ENCODE assay signal across 8 mouse cellular contexts in the genomic region with DNA sequence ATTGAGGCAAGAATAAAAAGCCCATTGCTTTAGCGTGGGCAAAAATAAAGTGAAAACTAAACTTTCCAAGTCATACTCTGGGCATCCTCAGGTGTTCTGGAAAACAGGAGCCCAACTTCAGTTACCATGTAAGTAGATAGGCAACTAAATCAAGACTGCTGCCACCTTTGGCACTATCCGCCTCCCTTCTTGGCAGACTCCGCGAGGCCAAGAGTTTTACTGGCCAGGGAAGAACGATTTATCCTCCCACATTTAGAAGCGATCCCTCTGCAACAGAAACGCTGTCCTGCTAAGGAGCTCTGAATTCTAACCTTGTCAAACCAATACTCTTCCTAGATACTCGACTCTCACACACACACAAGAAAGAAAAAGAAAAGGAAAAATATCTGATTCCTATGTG. TPM values are rescaled to one million over a fixed set of nuclear protein-coding genes. Genes with fewer than 3 reads are reported as not detected.
DNase-seq lines count a peak whose midpoint lies in the region; ATAC-seq and TF ChIP-seq lines count a peak whose summit lies in the region.

No protein-coding gene starts in this region.

- H3K4me1 ChIP-seq in MEL (ENCODE audit: control insufficient read depth in 1 of 2, insufficient read depth in 2 of 2, low read length in 2 of 2), result peaks cover 7 to 20% of the 10 kb centered on the region in 2 experiments
- peaks cover 23% of the 10 kb centered on the region for H3K4me1 ChIP-seq in lung, embryonic 14.5 days (ENCODE audit: insufficient read depth)
- peaks cover 19% of the 10 kb centered on the region for H3K4me1 ChIP-seq in stomach, embryonic 14.5 days (ENCODE audit: control insufficient read depth, insufficient read depth, low read length)

- no peaks in the 10 kb centered on the region for H3K27me3 ChIP-seq in MEL (ENCODE audit: control insufficient read depth in 1 of 2, insufficient read depth in 2 of 2, low read length in 2 of 2)
- H3K27me3 ChIP-seq in lung, embryonic 14.5 days (ENCODE audit: insufficient read depth, low read length), result no peaks in the 10 kb centered on the region
- H3K27me3 ChIP-seq in stomach, embryonic 14.5 days (ENCODE audit: control insufficient read depth, insufficient read depth, low read length), result no peaks in the 10 kb centered on the region

- peak overlapping the region; percentile 84 for H3K9ac ChIP-seq in MEL (ENCODE audit: control insufficient read depth, low read depth, low read length, poor library complexity, severe bottlenecking)
- H3K9ac ChIP-seq in lung, embryonic 14.5 days, result peak overlapping the region; percentile 97
- peak overlapping the region; percentile 94 for H3K9ac ChIP-seq in stomach, embryonic 14.5 days (replicated peaks; ENCODE audit: low read depth, low read length)

- no peak overlapping the region for H3K27ac ChIP-seq in MEL (ENCODE audit: control insufficient read depth, low read depth, low read length)
- H3K27ac ChIP-seq in gastrocnemius, adult 2 months, result peak overlapping the region; percentile 95
- H3K27ac ChIP-seq in lung, embryonic 14.5 days (ENCODE audit: low read depth), result peak overlapping the region; percentile 99
- peak overlapping the region; percentile 99; the same call in 1 of the 2 replicates for H3K27ac ChIP-seq in stomach, embryonic 14.5 days (ENCODE audit: low read length)

- H3K79me2 ChIP-seq in MEL (ENCODE audit: control insufficient read depth, insufficient read depth, low read length, poor library complexity), result peaks cover 7% of the 10 kb centered on the region

- no peak for TF ChIP-seq EP300 in MEL (IDR thresholded peaks at IDR 0.05; ENCODE audit: low read depth in 1 of 2, low read length in 2 of 2)

- intact Hi-C loops in gastrocnemius, adult 2 months (cut with DNase I), result loop anchor here (5.0 kb wide), 1 partner anchor 45 kb away; no protein-coding TSS in a partner anchor
- intact Hi-C loops in left cerebral cortex, postnatal 36 days (cut with DNase I), result loop anchor here (2.0 to 5.0 kb wide), 2 partner anchors 74 to 215 kb away; a partner anchor contains a TSS

- peak overlapping the region; percentile 73 for H3K4me2 ChIP-seq in lung, embryonic 14.5 days
- H3K4me2 ChIP-seq in stomach, embryonic 14.5 days (replicated peaks; ENCODE audit: low read depth, low read length), result peak overlapping the region; percentile 64

- WGBS in lung, embryonic 14.5 days, result 5% methylated on average over 8 of the region's 8 CpGs
- 8% methylated on average over 8 of the region's 8 CpGs for WGBS in stomach, embryonic 14.5 days

- H3K4me3 ChIP-seq in MEL (ENCODE audit: control insufficient read depth in 1 of 2, insufficient read depth in 1 of 2, low read depth in 2 of 2, low read length in 2 of 2), result peak overlapping the region; percentile 70 to 98
- peak overlapping the region; percentile 93 for H3K4me3 ChIP-seq in gastrocnemius, adult 2 months
- peak overlapping the region; percentile 96 for H3K4me3 ChIP-seq in lung, embryonic 14.5 days (ENCODE audit: low read depth, low read length)
- peak overlapping the region; percentile 95 for H3K4me3 ChIP-seq in stomach, embryonic 14.5 days (ENCODE audit: low read depth, low read length)

- H3K9me3 ChIP-seq in MEL (replicated peaks; ENCODE audit: insufficient read depth, low read length), result no peaks in the 10 kb centered on the region
- no peaks in the 10 kb centered on the region; the same call in 1 of the 2 replicates for H3K9me3 ChIP-seq in lung, embryonic 14.5 days (ENCODE audit: low read depth, low read length)
- H3K9me3 ChIP-seq in stomach, embryonic 14.5 days (ENCODE audit: control insufficient read depth, low read depth, low read length), result no peaks in the 10 kb centered on the region

- TF ChIP-seq CTCF in MEL (IDR thresholded peaks at IDR 0.05 in 2 of 3, conservative IDR thresholded peaks at IDR 0.05 in 1 of 3; ENCODE audit: control insufficient read depth in 1 of 3, insufficient read depth in 1 of 3, low read depth in 2 of 3, low read length in 3 of 3, poor library complexity in 1 of 3, severe bottlenecking in 1 of 3), result no peak
- TF ChIP-seq CTCF in brain, embryonic 14.5 days (IDR thresholded peaks at IDR 0.05; ENCODE audit: borderline replicate concordance, extremely low read depth, insufficient read depth, insufficient read length), result no peak
- no peak for TF ChIP-seq CTCF in gastrocnemius, adult 2 months (IDR thresholded peaks at IDR 0.05)
- no peak for TF ChIP-seq CTCF in lung, embryonic 14.5 days (IDR thresholded peaks at IDR 0.05; ENCODE audit: low read depth)

- TF ChIP-seq RAD21 in MEL (IDR thresholded peaks at IDR 0.05; ENCODE audit: low read depth, low read length), result no peak

- no peak for TF ChIP-seq POLR2A in MEL (IDR thresholded peaks at IDR 0.05; ENCODE audit: control insufficient read depth in 1 of 2, insufficient read depth in 1 of 2, low read depth in 1 of 2, low read length in 2 of 2, poor library complexity in 1 of 2)
- TF ChIP-seq POLR2A in brain, embryonic 14.5 days (IDR thresholded peaks at IDR 0.05; ENCODE audit: borderline replicate concordance, extremely low read depth, insufficient read depth, insufficient read length, poor library complexity, severe bottlenecking), result no peak

- peak; percentile 37 for DNase-seq in MEL (ENCODE audit: low read depth, low spot score)
- DNase-seq in brain, embryonic 14.5 days (ENCODE audit: low read depth), result peak; percentile 56
- DNase-seq in gastrocnemius, adult 2 months, result peak; percentile 86
- DNase-seq in kidney, adult 11 months, result peak; percentile 52
- peak; percentile 63 for DNase-seq in lung, embryonic 14.5 days
- DNase-seq in left cerebral cortex, postnatal 36 days (ENCODE audit: low spot score in 2 of 2), result no peak
- no peak for DNase-seq in c-Kit-positive CD71-positive TER-119-positive erythroid progenitor cells, embryonic 14.5 days (ENCODE audit: low spot score)

- no peak for ATAC-seq in lung, embryonic 14.5 days (ENCODE audit: insufficient read depth)
- no peak for ATAC-seq in stomach, embryonic 14.5 days (ENCODE audit: insufficient number of reproducible peaks, insufficient read depth, low FRiP score, low read depth)

- peaks cover 0 to 17% of the 10 kb centered on the region in 2 experiments; a peak in 2 of 4 replicates for H3K36me3 ChIP-seq in MEL (ENCODE audit: control insufficient read depth in 1 of 2, insufficient read depth in 2 of 2, low read length in 2 of 2)
- peaks cover 23% of the 10 kb centered on the region for H3K36me3 ChIP-seq in lung, embryonic 14.5 days (ENCODE audit: insufficient read depth)
- H3K36me3 ChIP-seq in stomach, embryonic 14.5 days (ENCODE audit: control insufficient read depth, insufficient read depth, low read length), result no peaks in the 10 kb centered on the region

TF ChIP-seq in MEL, 35 proteins besides CTCF, POLR2A, EP300 and RAD21:
- TF ChIP-seq TCF12 (IDR thresholded peaks at IDR 0.05; ENCODE audit: low read depth, low read length) (no peak), POLR2AphosphoS5 (IDR thresholded peaks at IDR 0.05; ENCODE audit: borderline replicate concordance, low read depth, low read length) (no peak), MYB (IDR thresholded peaks at IDR 0.05; ENCODE audit: low read depth, low read length) (no peak), HCFC1 (IDR thresholded peaks at IDR 0.05; ENCODE audit: low read depth, low read length) (no peak), CHD1 (IDR thresholded peaks at IDR 0.05; ENCODE audit: low read depth, low read length) (no peak), ETS1 (IDR thresholded peaks at IDR 0.05; ENCODE audit: low read depth, low read length) (no peak), MYC (IDR thresholded peaks at IDR 0.05; ENCODE audit: low read depth, low read length) (no peak), E2F4 (IDR thresholded peaks at IDR 0.05; ENCODE audit: borderline replicate concordance, low read depth, low read length) (no peak), MAZ (IDR thresholded peaks at IDR 0.05; ENCODE audit: low read depth, low read length) (no peak), RCOR1 (IDR thresholded peaks at IDR 0.05; ENCODE audit: low read depth, low read length) (no peak), NRF1 (IDR thresholded peaks at IDR 0.05; ENCODE audit: insufficient read depth, low read depth, low read length, poor library complexity, severe bottlenecking) (no peak), MAX (IDR thresholded peaks at IDR 0.05; ENCODE audit: low read length) (no peak), CHD2 (IDR thresholded peaks at IDR 0.05; ENCODE audit: low read length) (no peak), GABPA (IDR thresholded peaks at IDR 0.05; ENCODE audit: low read depth, low read length) (no peak)

RNA-seq across cellular contexts. Expression of a gene that starts 1.5 kb away (rescaled TPM):
- total RNA-seq in MEL (2012; rRNA removed), result 3.1 and 3.2 TPM in 2 replicates
- 1 to 10 TPM in 1 of 2 experiments, not detected in 1; 4.1 TPM for polyA plus RNA-seq in MEL (2012; ENCODE audit: insufficient read depth in 1 of 2, insufficient read length in 2 of 2, low read depth in 1 of 2, low replicate concordance in 2 of 2, missing spikeins in 1 of 2)
- polyA plus RNA-seq in brain, embryonic 14.5 days (2012; rRNA removed), result 49.8 and 55.3 TPM in 2 replicates
- total RNA-seq in gastrocnemius, adult 2 months (2021), result 10 to 100 TPM; 11.9 to 17.5 TPM
- polyA plus RNA-seq in lung, embryonic 14.5 days (2014; fragmentation: Nextera tagmentation; extraction: Ambion mirVana), result 62.7 and 64.7 TPM in 2 replicates
- polyA plus RNA-seq in stomach, embryonic 14.5 days (2014; fragmentation: Nextera tagmentation; extraction: Ambion mirVana), result 39.5 and 42.5 TPM in 2 replicates
- 10 to 100 TPM; 63.1 to 69.2 TPM for total RNA-seq in left cerebral cortex, postnatal 36 days (2021)

Comparison
In these comparisons a context has a peak if more than half of its experiments do, and no peak if none do; other contexts are left out.
1. DNase-seq: peak in MEL (single experiment), brain, embryonic 14.5 days (single experiment), gastrocnemius, adult 2 months (single experiment), kidney, adult 11 months (single experiment) and lung, embryonic 14.5 days (single experiment); none in left cerebral cortex, postnatal 36 days (0 of 2) and c-Kit-positive CD71-positive TER-119-positive erythroid progenitor cells, embryonic 14.5 days (single experiment).
2. Peak in every context shown above with its lines, with median percentiles within 50 percentile points of each other: H3K4me3 ChIP-seq and H3K9ac ChIP-seq.